Mouse (Mus musculus): ENCODE measurements around the gene Fzd2. TPM values are rescaled to one million over a fixed set of nuclear protein-coding genes. Genes with fewer than 3 reads are reported as not detected.
A peak's percentile ranks its signal among the peaks of the same experiment; 100 is the strongest.

The Fzd2 gene
- total and polyA plus RNA-seq, 3 experiments, result not detected

DNA sequence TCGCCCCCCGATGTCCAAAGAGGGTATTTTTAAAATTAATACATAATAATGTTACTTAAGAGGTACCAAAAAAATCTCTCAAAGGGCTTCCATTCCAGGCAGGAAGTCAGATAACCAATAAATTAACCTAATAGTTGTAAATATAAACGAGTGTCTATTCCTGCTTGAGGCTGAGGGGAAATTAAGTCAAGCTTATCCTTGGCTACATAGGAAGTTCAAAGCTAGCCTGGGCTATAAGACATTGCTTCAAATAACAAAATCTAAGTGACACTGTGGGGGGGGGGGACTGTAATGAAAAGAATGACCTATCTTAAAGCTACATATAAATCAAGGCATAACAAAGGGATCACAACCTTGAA lies 47.5 kb upstream of the Fzd2 start:
- TF ChIP-seq SMC3 (IDR thresholded peaks at IDR 0.05; ENCODE audit: low read depth, low read length) (peak; percentile 27; the same call in 1 of the 2 replicates), CHD1 (IDR thresholded peaks at IDR 0.05; ENCODE audit: low read depth, low read length) (peak; percentile 53; the same call in 1 of the 2 replicates), UBTF (IDR thresholded peaks at IDR 0.05; ENCODE audit: borderline replicate concordance, insufficient read depth, low read depth, low read length) (no peak), CTCF (IDR thresholded peaks at IDR 0.05 in 2 of 3, conservative IDR thresholded peaks at IDR 0.05 in 1 of 3; ENCODE audit: control insufficient read depth in 1 of 3, insufficient read depth in 1 of 3, low read depth in 2 of 3, low read length in 3 of 3, poor library complexity in 1 of 3, severe bottlenecking in 1 of 3) (0 out of 6 replicates have a peak, but pooled peaks of 1 of the 3 experiments have one; percentile 24), USF1 (IDR thresholded peaks at IDR 0.05; ENCODE audit: low read depth, low read length) (no peak)
- Histone ChIP-seq H3K36me3 (ENCODE audit: control insufficient read depth in 1 of 2, insufficient read depth in 2 of 2, low read length in 2 of 2) (peaks cover 2 to 26% of the 10 kb centered on the region in 2 experiments; a peak in 3 of 4 replicates), H3K27ac (ENCODE audit: control insufficient read depth, low read depth, low read length) (peak overlapping the region; percentile 73; the same call in 1 of the 2 replicates), H3K9me3 (replicated peaks; ENCODE audit: insufficient read depth, low read length) (no peaks in the 10 kb centered on the region), H3K27me3 (ENCODE audit: control insufficient read depth in 1 of 2, insufficient read depth in 2 of 2, low read length in 2 of 2) (no peaks in the 10 kb centered on the region), H3K9ac (ENCODE audit: control insufficient read depth, low read depth, low read length, poor library complexity, severe bottlenecking) (peak overlapping the region; percentile 91), H3K4me3 (ENCODE audit: control insufficient read depth in 1 of 2, insufficient read depth in 1 of 2, low read depth in 2 of 2, low read length in 2 of 2) (peak overlapping the region in 1 of 2 experiments; percentile 82; a peak in 2 of 4 replicates), H3K79me2 (ENCODE audit: control insufficient read depth, insufficient read depth, low read length, poor library complexity) (peaks cover 32% of the 10 kb centered on the region), H3K4me1 (ENCODE audit: control insufficient read depth in 1 of 2, insufficient read depth in 2 of 2, low read length in 2 of 2) (peaks cover 13% of the 10 kb centered on the region in 2 experiments)
- no peak for DNase-seq (ENCODE audit: low read depth, low spot score)

DNA sequence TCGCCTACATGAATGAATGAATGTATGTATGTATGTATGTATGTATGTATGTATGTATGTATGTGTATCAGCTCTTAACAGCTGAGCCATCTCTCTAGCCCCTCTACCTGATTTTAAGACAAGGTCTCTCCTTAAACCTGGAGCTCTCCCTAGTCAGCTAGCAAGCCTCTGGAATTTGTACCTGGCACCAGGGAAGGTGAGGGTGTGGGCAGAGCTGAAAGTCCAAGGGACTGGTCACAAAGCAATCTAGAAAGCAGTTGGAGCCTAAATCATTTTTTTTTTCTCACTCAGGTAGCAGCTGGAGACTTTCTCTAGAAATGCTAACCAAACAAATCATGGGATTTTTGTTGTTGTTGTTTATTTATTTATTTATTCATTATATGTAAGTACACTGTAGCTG lies 46.8 kb upstream of the Fzd2 start:
- TF ChIP-seq TBP (IDR thresholded peaks at IDR 0.05; ENCODE audit: low read depth, low read length) (no peak), USF1 (IDR thresholded peaks at IDR 0.05; ENCODE audit: low read depth, low read length) (no peak), EP300 (IDR thresholded peaks at IDR 0.05; ENCODE audit: low read depth in 1 of 2, low read length in 2 of 2) (no peak), RCOR1 (IDR thresholded peaks at IDR 0.05; ENCODE audit: low read depth, low read length) (no peak), ZC3H11A (IDR thresholded peaks at IDR 0.05; ENCODE audit: low read depth, low read length) (no peak), ZKSCAN1 (IDR thresholded peaks at IDR 0.05; ENCODE audit: low read depth, low read length) (no peak), JUND (IDR thresholded peaks at IDR 0.05; ENCODE audit: low read depth, low read length) (no peak), MEF2A (IDR thresholded peaks at IDR 0.05; ENCODE audit: extremely low read depth, insufficient replicate concordance, low read depth, low read length, poor library complexity, severe bottlenecking) (no peak), MYC (IDR thresholded peaks at IDR 0.05; ENCODE audit: low read depth, low read length) (no peak)
- Histone ChIP-seq H3K27me3 (ENCODE audit: control insufficient read depth in 1 of 2, insufficient read depth in 2 of 2, low read length in 2 of 2) (no peaks in the 10 kb centered on the region), H3K9me3 (replicated peaks; ENCODE audit: insufficient read depth, low read length) (no peaks in the 10 kb centered on the region), H3K9ac (ENCODE audit: control insufficient read depth, low read depth, low read length, poor library complexity, severe bottlenecking) (no peak overlapping the region), H3K4me1 (ENCODE audit: control insufficient read depth in 1 of 2, insufficient read depth in 2 of 2, low read length in 2 of 2) (peaks cover 10 to 13% of the 10 kb centered on the region in 2 experiments), H3K79me2 (ENCODE audit: control insufficient read depth, insufficient read depth, low read length, poor library complexity) (peaks cover 26% of the 10 kb centered on the region), H3K27ac (ENCODE audit: control insufficient read depth, low read depth, low read length) (no peak overlapping the region), H3K4me3 (ENCODE audit: control insufficient read depth in 1 of 2, insufficient read depth in 1 of 2, low read depth in 2 of 2, low read length in 2 of 2) (no peak overlapping the region), H3K36me3 (ENCODE audit: control insufficient read depth in 1 of 2, insufficient read depth in 2 of 2, low read length in 2 of 2) (peaks cover 2 to 22% of the 10 kb centered on the region in 2 experiments; a peak in 3 of 4 replicates)
- no peak for DNase-seq (ENCODE audit: low read depth, low spot score)

DNA sequence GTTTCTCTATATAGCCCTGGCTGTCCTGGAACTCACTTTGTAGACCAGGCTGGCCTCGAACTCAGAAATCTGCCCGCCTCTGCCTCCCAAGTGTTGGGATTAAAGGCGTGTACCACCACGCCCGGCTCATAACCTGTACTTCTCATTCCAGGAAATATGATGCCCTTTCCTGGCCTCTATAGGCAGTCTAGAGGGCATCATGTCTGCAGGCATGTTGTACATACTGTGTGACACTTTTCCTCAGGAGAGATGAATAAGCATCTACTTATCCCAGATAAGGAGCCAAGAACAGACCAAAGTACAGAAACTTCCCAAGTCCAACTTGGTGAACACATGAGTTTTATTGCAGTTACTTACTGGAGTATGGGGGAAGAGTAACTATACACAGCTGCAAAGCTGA lies 45.5 kb upstream of the Fzd2 start:
- Histone ChIP-seq H3K27ac (ENCODE audit: control insufficient read depth, low read depth, low read length) (no peak overlapping the region), H3K9me3 (replicated peaks; ENCODE audit: insufficient read depth, low read length) (no peaks in the 10 kb centered on the region), H3K4me1 (ENCODE audit: control insufficient read depth in 1 of 2, insufficient read depth in 2 of 2, low read length in 2 of 2) (peaks cover 10% of the 10 kb centered on the region in 2 experiments), H3K36me3 (ENCODE audit: control insufficient read depth in 1 of 2, insufficient read depth in 2 of 2, low read length in 2 of 2) (peaks cover 0 to 17% of the 10 kb centered on the region in 2 experiments; a peak in 2 of 4 replicates), H3K79me2 (ENCODE audit: control insufficient read depth, insufficient read depth, low read length, poor library complexity) (peaks cover 20% of the 10 kb centered on the region), H3K9ac (ENCODE audit: control insufficient read depth, low read depth, low read length, poor library complexity, severe bottlenecking) (no peak overlapping the region), H3K27me3 (ENCODE audit: control insufficient read depth in 1 of 2, insufficient read depth in 2 of 2, low read length in 2 of 2) (no peaks in the 10 kb centered on the region), H3K4me3 (ENCODE audit: control insufficient read depth in 1 of 2, insufficient read depth in 1 of 2, low read depth in 2 of 2, low read length in 2 of 2) (no peak overlapping the region)
- DNase-seq (ENCODE audit: low read depth, low spot score), result no peak
- TF ChIP-seq POLR2AphosphoS2 (IDR thresholded peaks at IDR 0.05; ENCODE audit: low read length) (no peak), UBTF (IDR thresholded peaks at IDR 0.05; ENCODE audit: borderline replicate concordance, insufficient read depth, low read depth, low read length) (no peak), EP300 (IDR thresholded peaks at IDR 0.05; ENCODE audit: low read depth in 1 of 2, low read length in 2 of 2) (no peak), ZNF384 (IDR thresholded peaks at IDR 0.05; ENCODE audit: low read depth, low read length) (no peak), KAT2A (conservative IDR thresholded peaks at IDR 0.05; ENCODE audit: low read depth, low read length) (no peak), NRF1 (IDR thresholded peaks at IDR 0.05; ENCODE audit: insufficient read depth, low read depth, low read length, poor library complexity, severe bottlenecking) (no peak)

Measured in MEL (cell line).